Mouse (Mus musculus) forebrain, embryonic 15.5 days (tissue): Measurements from ENCODE around the gene Pidd1. TPM values are rescaled to one million over a fixed set of nuclear protein-coding genes. Genes with fewer than 3 reads are reported as not detected.

Source experiments
- ATAC-seq: fragments of 200-750 bp; cut with Nextera tagmentation; replicated peaks from 2 replicates; pipeline ENCODE4 v1.8.0; 2017; ENCODE audit warnings: mild to moderate bottlenecking, moderate TSS enrichment, moderate library complexity
- H3K27ac ChIP-seq: fragments of 300-500 bp; sonication (generic); replicated peaks from 2 replicates; pipeline ENCODE4 v1.5.1; 2015; ENCODE audit warnings: mild to moderate bottlenecking, inconsistent platforms
- H3K27me3 ChIP-seq: fragments of 300-500 bp; sonication (generic); 2 replicates; pipeline ENCODE4 v1.6.1; 2015; ENCODE audit warnings: inconsistent platforms
- H3K36me3 ChIP-seq: fragments of 300-500 bp; sonication (generic); 2 replicates; pipeline ENCODE4 v1.6.1; 2015; ENCODE audit warnings: mild to moderate bottlenecking, inconsistent platforms
- H3K4me1 ChIP-seq: fragments of 300-500 bp; sonication (generic); 2 replicates; pipeline ENCODE4 v1.6.1; 2015; ENCODE audit warnings: inconsistent platforms
- H3K4me2 ChIP-seq: fragments of 300-500 bp; sonication (generic); replicated peaks from 2 replicates; pipeline ENCODE4 v1.6.1; 2015; ENCODE audit warnings: mild to moderate bottlenecking, inconsistent platforms
- H3K4me3 ChIP-seq: fragments of 300-500 bp; sonication (generic); 2 replicates; pipeline ENCODE4 v1.5.1; 2015; ENCODE audit warnings: mild to moderate bottlenecking, inconsistent platforms
- H3K9ac ChIP-seq: fragments of 300-500 bp; sonication (generic); replicated peaks from 2 replicates; pipeline ENCODE4 v1.6.1; 2015; ENCODE audit warnings: mild to moderate bottlenecking, inconsistent platforms
- H3K9me3 ChIP-seq: fragments of 300-500 bp; sonication (generic); 2 replicates; pipeline ENCODE4 v1.6.1; 2016; ENCODE audit warnings: inconsistent platforms
- WGBS: fragments of 180-500 bp; shearing (Covaris S2); methylation state at CpG from one replicate; pipeline ENCODE4 v1.1.7; 2015; ENCODE audit warnings: mixed read lengths; 5-methylcytosine and 5-hydroxymethylcytosine counted together
- polyA plus RNA-seq: library from polyadenylated mRNA; unstranded; fragments of >200 nt; fragmentation: Nextera tagmentation; extraction: Ambion mirVana; gene quantifications from 2 replicates; pipeline ENCODE4 v1.2.1, GENCODE M21; 2015

The Pidd1 gene
- polyA plus RNA-seq, 1 experiment from 2014 or later = 7.8 TPM

DNA sequence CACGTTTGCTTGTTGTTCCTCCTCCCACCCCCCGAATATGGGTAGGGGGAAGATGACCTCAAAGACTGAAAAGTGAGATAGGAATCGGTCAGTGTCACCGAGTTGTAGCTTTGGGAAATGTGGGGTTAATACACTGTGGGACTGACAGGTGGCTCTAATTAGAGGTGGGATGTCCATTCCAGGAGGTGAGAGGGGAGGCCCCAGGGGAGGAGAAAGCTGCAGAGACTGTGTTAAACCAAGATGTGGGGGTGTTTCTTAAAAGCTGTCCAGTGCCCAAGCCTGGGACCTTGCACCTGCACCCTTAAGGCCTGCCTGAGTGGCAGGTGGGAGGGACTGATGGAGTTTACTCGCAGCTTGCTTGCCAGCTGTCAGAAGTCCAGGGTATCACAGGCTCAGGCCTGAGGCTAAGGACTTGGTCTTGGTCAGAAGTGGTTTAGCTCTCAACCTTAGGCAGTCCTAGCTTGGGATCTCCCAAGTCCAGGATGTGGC is 18.6 kb upstream of the Pidd1 start:
- H3K27me3 ChIP-seq = peaks cover 72% of the 10 kb centered on the region
- whole genome bisulfite sequencing = 12% methylated on average over 5 of the region's 5 CpGs
- peaks cover 9% of the 10 kb centered on the region; the same call in 1 of the 2 replicates for H3K36me3 ChIP-seq
- H3K27ac ChIP-seq = no peak overlapping the region
- ATAC-seq = no peak
- no peaks in the 10 kb centered on the region for H3K9me3 ChIP-seq
- peaks cover 24% of the 10 kb centered on the region for H3K4me1 ChIP-seq
- H3K4me3 ChIP-seq = peak overlapping the region; percentile 32
- no peak overlapping the region for H3K9ac ChIP-seq
- H3K4me2 ChIP-seq = peak overlapping the region; percentile 54; the same call in 1 of the 2 replicates

DNA sequence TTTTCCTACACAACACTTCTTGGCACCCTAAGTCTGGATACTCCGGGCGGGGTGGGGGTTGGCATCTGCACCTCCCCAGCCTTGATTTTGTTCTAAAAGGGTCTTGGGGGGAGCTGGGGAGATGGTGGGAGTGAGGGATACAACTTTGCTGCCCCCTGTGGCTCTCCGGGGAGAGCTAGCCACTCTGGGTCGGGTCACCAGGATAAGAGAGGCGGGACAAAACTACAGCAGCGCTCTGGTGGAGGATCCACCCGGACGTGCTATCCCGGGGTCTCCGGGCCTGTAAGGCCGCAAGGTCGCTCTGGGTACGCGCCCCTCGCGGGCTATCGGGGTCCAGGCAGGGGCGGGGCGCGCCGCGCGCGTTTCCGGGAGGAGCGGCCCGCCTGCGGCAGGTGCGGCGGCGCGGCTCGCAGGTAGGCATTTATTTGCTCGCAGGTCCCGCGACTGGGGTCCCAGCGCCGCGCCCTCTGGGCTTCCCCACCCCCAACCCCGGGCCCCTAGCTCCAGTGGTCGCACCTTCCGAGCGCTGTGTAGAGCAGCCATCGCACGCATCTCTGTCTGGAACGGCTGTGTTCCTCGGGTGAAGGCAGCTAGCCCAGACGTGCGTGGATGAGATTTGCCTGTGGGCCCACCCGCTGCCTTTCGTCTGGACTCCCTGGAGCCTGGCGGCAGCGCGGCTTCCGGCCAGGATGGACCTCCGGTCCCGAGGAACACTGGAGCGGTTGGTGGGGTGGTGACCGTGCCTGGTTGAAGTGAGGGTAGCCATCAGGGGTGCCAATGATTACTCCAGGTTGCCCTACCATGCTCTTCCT is 17.9 kb upstream of the Pidd1 start:
- Histone ChIP-seq H3K27ac (no peak overlapping the region), H3K9ac (peak overlapping the region; percentile 30; the same call in 1 of the 2 replicates), H3K27me3 (peaks cover 71% of the 10 kb centered on the region), H3K4me3 (peak overlapping the region; percentile 32), H3K4me2 (peak overlapping the region; percentile 54), H3K36me3 (peaks cover 9% of the 10 kb centered on the region; the same call in 1 of the 2 replicates), H3K9me3 (no peaks in the 10 kb centered on the region), H3K4me1 (peaks cover 18% of the 10 kb centered on the region)
- WGBS = 3% methylated on average over 59 of the region's 59 CpGs
- no peak for ATAC-seq

GRCm38 (mm10) chr7:141460391-141461113 is 16.7 kb upstream of the Pidd1 start, which contains the start of gene Cracr2b:
TSS of gene Cracr2b (plus strand) at chr7:141461094.
- WGBS = 76% methylated on average over 15 of the region's 15 CpGs
- Histone ChIP-seq H3K27me3 (peaks cover 60% of the 10 kb centered on the region), H3K4me2 (peak within 1 kb of the TSS; percentile 54), H3K4me3 (peak within 1 kb of the TSS; percentile 32), H3K9ac (peak within 1 kb of the TSS; percentile 30; the same call in 1 of the 2 replicates), H3K9me3 (no peaks in the 10 kb centered on the region), H3K36me3 (peaks cover 9% of the 10 kb centered on the region; the same call in 1 of the 2 replicates), H3K27ac (no peak within 1 kb of the TSS), H3K4me1 (peaks cover 26% of the 10 kb centered on the region)
- no peak for ATAC-seq

DNA sequence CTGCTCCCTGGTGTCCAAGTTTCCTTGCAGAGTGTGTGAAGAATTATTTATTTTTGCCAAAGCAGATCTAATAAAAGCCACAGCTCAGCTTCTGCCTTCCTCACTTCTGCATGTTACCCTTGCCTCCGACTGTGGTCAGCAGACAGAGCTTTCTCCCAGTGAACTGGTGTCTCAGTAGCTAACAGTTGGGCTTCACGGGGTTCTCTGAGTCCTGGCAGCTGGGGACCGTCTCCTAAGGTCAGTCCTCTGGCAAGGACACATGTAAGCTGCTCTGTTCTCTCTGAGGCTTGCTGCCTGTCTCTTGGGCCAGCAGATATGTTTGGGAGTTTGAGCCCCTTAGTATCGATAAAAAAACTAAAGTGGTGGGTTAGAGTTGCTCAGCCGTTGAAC is 16.2 kb upstream of the Pidd1 start:
- H3K4me3 ChIP-seq = no peak overlapping the region
- H3K36me3 ChIP-seq = peaks cover 9% of the 10 kb centered on the region; the same call in 1 of the 2 replicates
- 86% methylated on average over 5 of the region's 5 CpGs for WGBS
- peaks cover 55% of the 10 kb centered on the region for H3K27me3 ChIP-seq
- H3K4me2 ChIP-seq = no peak overlapping the region
- peaks cover 29% of the 10 kb centered on the region for H3K4me1 ChIP-seq
- no peak overlapping the region for H3K27ac ChIP-seq
- ATAC-seq = no peak
- H3K9me3 ChIP-seq = no peaks in the 10 kb centered on the region
- H3K9ac ChIP-seq = no peak overlapping the region

DNA sequence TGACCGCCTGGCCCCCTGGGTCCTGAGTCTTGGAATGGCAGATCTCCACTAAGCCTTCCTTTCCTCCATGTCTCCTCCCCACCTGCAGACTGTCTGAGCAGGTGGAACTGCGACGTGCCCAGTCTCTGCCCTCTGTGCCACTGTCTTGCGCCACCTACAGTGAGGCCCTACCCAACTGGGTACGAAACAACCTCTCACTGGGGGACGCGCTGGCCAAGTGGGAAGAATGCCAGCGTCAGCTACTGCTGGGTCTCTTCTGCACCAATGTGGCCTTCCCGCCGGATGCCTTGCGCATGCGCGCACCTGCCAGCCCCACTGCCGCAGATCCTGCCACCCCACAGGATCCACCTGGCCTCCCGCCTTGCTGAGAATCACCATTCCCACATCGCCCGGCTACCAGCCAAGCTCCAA is 15.5 kb upstream of the Pidd1 start:
- H3K4me2 ChIP-seq = no peak overlapping the region
- H3K4me3 ChIP-seq = no peak overlapping the region
- H3K9me3 ChIP-seq = no peaks in the 10 kb centered on the region
- H3K4me1 ChIP-seq = peaks cover 29% of the 10 kb centered on the region
- H3K27me3 ChIP-seq = peaks cover 48% of the 10 kb centered on the region
- 92% methylated on average over 17 of the region's 17 CpGs for WGBS
- no peak overlapping the region for H3K27ac ChIP-seq
- no peak overlapping the region for H3K9ac ChIP-seq
- no peak for ATAC-seq
- H3K36me3 ChIP-seq = peaks cover 9% of the 10 kb centered on the region; the same call in 1 of the 2 replicates

DNA sequence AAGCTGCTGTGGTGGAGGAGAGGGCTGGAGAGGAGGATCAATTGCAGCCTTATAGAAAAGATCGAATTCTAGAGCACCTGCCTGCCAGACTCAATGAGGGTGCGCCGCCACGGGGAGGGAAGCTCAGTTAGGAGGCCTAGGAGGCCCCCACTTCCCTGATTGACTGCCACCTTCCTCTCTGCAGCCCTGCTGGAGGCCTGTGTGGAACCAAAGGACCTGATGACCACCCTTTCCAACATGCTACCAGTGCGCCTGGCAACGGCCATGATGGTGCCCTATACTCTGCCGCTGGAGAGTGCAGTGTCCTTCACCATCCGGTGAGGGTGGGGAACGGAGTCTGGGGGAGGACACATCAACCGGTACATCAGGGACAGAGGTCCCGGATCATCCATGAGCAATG is 14.8 kb upstream of the Pidd1 start:
- Histone ChIP-seq H3K27ac (no peak overlapping the region), H3K9ac (no peak overlapping the region), H3K27me3 (peaks cover 42% of the 10 kb centered on the region), H3K4me1 (peaks cover 29% of the 10 kb centered on the region), H3K9me3 (no peaks in the 10 kb centered on the region), H3K4me3 (no peak overlapping the region), H3K36me3 (peaks cover 9% of the 10 kb centered on the region; the same call in 1 of the 2 replicates), H3K4me2 (no peak overlapping the region)
- 93% methylated on average over 11 of the region's 11 CpGs for WGBS
- no peak for ATAC-seq

- H3K36me3 ChIP-seq = peaks cover 9% of the 10 kb centered on the region; the same call in 1 of the 2 replicates
- 78% methylated on average over 15 of the region's 15 CpGs for WGBS
- H3K27me3 ChIP-seq = peaks cover 36% of the 10 kb centered on the region
- H3K27ac ChIP-seq = no peak overlapping the region
- no peaks in the 10 kb centered on the region for H3K9me3 ChIP-seq
- H3K4me3 ChIP-seq = no peak overlapping the region
- no peak for ATAC-seq
- no peak overlapping the region for H3K4me2 ChIP-seq
- peaks cover 29% of the 10 kb centered on the region for H3K4me1 ChIP-seq
- H3K9ac ChIP-seq = no peak overlapping the region
These were observed 14.3 kb upstream of the Pidd1 start for GRCm38 (mm10) chr7:141457986-141458660.

DNA sequence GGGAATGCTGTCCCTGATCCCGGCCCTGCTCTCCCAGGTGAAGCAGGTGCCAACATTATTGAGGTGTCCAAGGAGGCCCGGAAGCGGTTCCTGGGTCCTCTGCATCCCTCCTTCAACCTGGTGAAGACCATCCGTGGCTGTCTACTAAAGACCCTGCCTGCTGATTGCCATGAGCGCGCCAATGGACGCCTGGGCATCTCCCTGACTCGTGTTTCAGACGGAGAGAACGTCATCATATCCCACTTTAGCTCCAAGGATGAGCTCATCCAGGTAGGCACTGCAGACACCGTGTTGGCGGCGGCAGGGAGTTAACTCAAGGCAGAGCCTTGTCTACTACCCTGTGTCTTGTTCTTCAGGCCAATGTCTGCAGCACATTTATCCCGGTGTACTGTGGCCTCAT is 13.4 kb upstream of the Pidd1 start:
- ATAC-seq = no peak
- 92% methylated on average over 14 of the region's 14 CpGs for WGBS
- H3K36me3 ChIP-seq = peaks cover 11% of the 10 kb centered on the region

GRCm38 (mm10) chr7:141456739-141457138 is 12.9 kb upstream of the Pidd1 start:
- ATAC-seq = no peak
- no peaks in the 10 kb centered on the region for H3K9me3 ChIP-seq
- H3K4me3 ChIP-seq = 0 out of 2 replicates have a peak overlapping the region, but pooled peaks have one; percentile 88
- H3K27me3 ChIP-seq = peaks cover 22% of the 10 kb centered on the region
- H3K4me1 ChIP-seq = peaks cover 24% of the 10 kb centered on the region
- 94% methylated on average over 6 of the region's 6 CpGs for WGBS
- H3K27ac ChIP-seq = no peak overlapping the region
- peaks cover 16% of the 10 kb centered on the region for H3K36me3 ChIP-seq
- no peak overlapping the region for H3K9ac ChIP-seq
- H3K4me2 ChIP-seq = no peak overlapping the region; the same call in 1 of the 2 replicates

More for the DNA sequence above, 13.4 kb upstream of the Pidd1 start:
- Histone ChIP-seq H3K27ac (no peak overlapping the region), H3K9me3 (no peaks in the 10 kb centered on the region), H3K4me3 (no peak overlapping the region), H3K9ac (no peak overlapping the region), H3K4me2 (no peak overlapping the region), H3K27me3 (peaks cover 27% of the 10 kb centered on the region), H3K4me1 (peaks cover 29% of the 10 kb centered on the region)

GRCm38 (mm10) chr7:141455610-141456314 is 11.9 kb upstream of the Pidd1 start:
- Histone ChIP-seq H3K9me3 (no peaks in the 10 kb centered on the region), H3K9ac (peak overlapping the region; percentile 85), H3K27ac (peak overlapping the region; percentile 72), H3K27me3 (peaks cover 13% of the 10 kb centered on the region), H3K4me1 (peaks cover 20% of the 10 kb centered on the region), H3K4me2 (peak overlapping the region; percentile 97), H3K36me3 (peaks cover 25% of the 10 kb centered on the region), H3K4me3 (peak overlapping the region; percentile 88)
- WGBS = 2% methylated on average over 23 of the region's 23 CpGs
- ATAC-seq = peak; percentile 18

GRCm38 (mm10) chr7:141454967-141455551 is 11.2 kb upstream of the Pidd1 start, which contains the start of gene Pnpla2:
TSS of gene Pnpla2 (plus strand) at chr7:141455198.
- Histone ChIP-seq H3K4me3 (peak within 1 kb of the TSS; percentile 88), H3K4me1 (peaks cover 20% of the 10 kb centered on the region), H3K36me3 (peaks cover 30% of the 10 kb centered on the region), H3K9me3 (no peaks in the 10 kb centered on the region), H3K27me3 (0 out of 2 replicates have a peak, but pooled peaks cover 6% of the 10 kb centered on the region), H3K4me2 (peak within 1 kb of the TSS; percentile 97), H3K9ac (peak within 1 kb of the TSS; percentile 85), H3K27ac (peak within 1 kb of the TSS; percentile 72)
- WGBS = under 1% methylated on average over 43 of the region's 45 CpGs
- peak; percentile 74 for ATAC-seq
